Mouse (Mus musculus) megakaryocyte-erythroid progenitor cell, adult 5-6 weeks (primary cell): ENCODE data around the gene Scap. TPM values are rescaled to one million over a fixed set of nuclear protein-coding genes. Genes with fewer than 3 reads are reported as not detected.
A peak's percentile ranks its signal among the peaks of the same experiment; 100 is the strongest.
"Not testable (repeated sequence)": the region's sequence is repeated elsewhere in the genome, so short reads cannot be mapped to it uniquely, and the experiment has no call there.

Source experiments
- ATAC-seq: replicated peaks from 2 replicates; pipeline ENCODE4 v1.8.0; 2016; ENCODE audit warnings: mild to moderate bottlenecking, inconsistent platforms; ENCODE audit not compliant: severe bottlenecking, poor library complexity, low FRiP score, low TSS enrichment
- total RNA-seq, 2 experiments: library from RNA; stranded (forward) in 1 of 2; stranded (reverse) in 1 of 2; fragments of 200-1000, 215-1000 nt in 1 of 2; fragments of >200 nt in 1 of 2; fragmentation: Nextera tagmentation in 1 of 2; gene quantifications; 2 replicates each; pipeline ENCODE4 v1.2.3; 2014 to 2017

Gene Scap
- total RNA-seq, 2 experiments from 2014 or later = 48.5 to 60.7 TPM

GRCm38 (mm10) chr9:110329655-110330054 is 3.4 kb upstream of the Scap start:
- peak; percentile 48 for ATAC-seq

GRCm38 (mm10) chr9:110330341-110330740 is 2.7 kb upstream of the Scap start:
- no peak for ATAC-seq

GRCm38 (mm10) chr9:110330913-110331312 is 2.2 kb upstream of the Scap start:
- not testable (repeated sequence) for ATAC-seq

- ATAC-seq = peak; percentile 4; the same call in 1 of the 2 replicates
Measured at GRCm38 (mm10) chr9:110333896-110334259, 790 bp downstream of the Scap start.

GRCm38 (mm10) chr9:110334849-110335248 is 1.8 kb downstream of the Scap start:
- no peak for ATAC-seq

GRCm38 (mm10) chr9:110340037-110340750 is 7.1 kb downstream of the Scap start:
- peak; percentile 65; the same call in 1 of the 2 replicates for ATAC-seq

GRCm38 (mm10) chr9:110342008-110342407 is 8.9 kb downstream of the Scap start:
- ATAC-seq = no peak

GRCm38 (mm10) chr9:110343805-110344204 is 10.7 kb downstream of the Scap start:
- no peak for ATAC-seq

- ATAC-seq = no peak
Measured at GRCm38 (mm10) chr9:110345057-110345739, 12.1 kb downstream of the Scap start.

- no peak for ATAC-seq
Measured at GRCm38 (mm10) chr9:110348899-110349298, 15.8 kb downstream of the Scap start.

GRCm38 (mm10) chr9:110350188-110350587 is 17.1 kb downstream of the Scap start:
- ATAC-seq = no peak

GRCm38 (mm10) chr9:110350612-110351011 is 17.5 kb downstream of the Scap start:
- no peak for ATAC-seq

GRCm38 (mm10) chr9:110351350-110351749 is 18.3 kb downstream of the Scap start:
- ATAC-seq = no peak

GRCm38 (mm10) chr9:110351932-110352632 is 19.0 kb downstream of the Scap start:
- 0 out of 2 replicates have a peak, but pooled peaks have one; percentile 25 for ATAC-seq

- ATAC-seq = no peak
Measured at GRCm38 (mm10) chr9:110358341-110358740, 25.3 kb downstream of the Scap start.

- ATAC-seq = no peak
Measured at GRCm38 (mm10) chr9:110361299-110361698, 28.2 kb downstream of the Scap start.

- no peak for ATAC-seq
Measured at GRCm38 (mm10) chr9:110362337-110362736, 29.2 kb downstream of the Scap start.

- ATAC-seq = no peak
Measured at GRCm38 (mm10) chr9:110366746-110367145, 33.7 kb downstream of the Scap start.

- no peak for ATAC-seq
Measured at GRCm38 (mm10) chr9:110369860-110370259, 36.8 kb downstream of the Scap start.

GRCm38 (mm10) chr9:110373871-110374270 is 40.8 kb downstream of the Scap start:
- no peak for ATAC-seq
